Mouse (Mus musculus) intestine, postnatal 0 days (tissue): ENCODE measurements at regions not wholly inside any gene's neighbourhood (a gene's known extent, or its start where the extent isn't known, plus 50 kb on each side); places are given as distances from the start of the nearest gene placed in this dataset.
A peak's percentile ranks its signal among the peaks of the same experiment; 100 is the strongest.

ENCODE experiments used
- ATAC-seq: fragments of 200-750 bp; cut with Nextera tagmentation; 2 replicates; pipeline ENCODE4 v1.8.0; 2017; ENCODE audit warnings: mild to moderate bottlenecking, moderate TSS enrichment, moderate library complexity
- H3K27ac ChIP-seq: fragments of 300-500 bp; sonication (generic); 2 replicates; pipeline ENCODE4 v1.5.1; 2014; ENCODE audit warnings: mild to moderate bottlenecking, low read depth, low read length, moderate library complexity
- H3K27me3 ChIP-seq: fragments of 300-500 bp; sonication (generic); replicated peaks from 2 replicates; pipeline ENCODE4 v1.6.1; 2014; ENCODE audit warnings: low read length, mixed read lengths; ENCODE audit not compliant: control insufficient read depth, insufficient read depth
- H3K36me3 ChIP-seq: fragments of 300-500 bp; sonication (generic); 2 replicates; pipeline ENCODE4 v1.6.1; 2014; ENCODE audit warnings: mild to moderate bottlenecking, moderate library complexity; ENCODE audit not compliant: control insufficient read depth, insufficient read depth
- H3K4me1 ChIP-seq: fragments of 300-500 bp; sonication (generic); replicated peaks from 2 replicates; pipeline ENCODE4 v1.6.1; 2014; ENCODE audit warnings: antibody characterized with exemption, low read length, mixed read lengths; ENCODE audit not compliant: control insufficient read depth, insufficient read depth
- H3K4me2 ChIP-seq: fragments of 300-500 bp; sonication (generic); replicated peaks from 2 replicates; pipeline ENCODE4 v1.6.1; 2014; ENCODE audit warnings: low read depth, mild to moderate bottlenecking, moderate library complexity
- H3K4me3 ChIP-seq: fragments of 300-500 bp; sonication (generic); 2 replicates; pipeline ENCODE4 v1.5.1; 2014; ENCODE audit warnings: low read depth, low read length
- H3K9ac ChIP-seq: fragments of 300-500 bp; sonication (generic); 2 replicates; pipeline ENCODE4 v1.6.1; 2014; ENCODE audit warnings: mild to moderate bottlenecking, low read depth, low read length
- H3K9me3 ChIP-seq: fragments of 300-500 bp; sonication (generic); 2 replicates; pipeline ENCODE4 v1.6.1; 2016; ENCODE audit warnings: mixed run types; ENCODE audit not compliant: control insufficient read depth
- CTCF ChIP-seq: sonication (generic); IDR thresholded peaks from 2 replicates; pipeline ENCODE4 v1.5.1; 2016; ENCODE audit warnings: low read depth, mild to moderate bottlenecking, control low read depth, antibody characterized with exemption, moderate library complexity
- WGBS: fragments of 180-500 bp; shearing (Covaris S2); extraction: QIAGEN DNeasy Blood & Tissue Kit; methylation state at CpG from one replicate; pipeline ENCODE4 v1.1.7; 2014; 5-methylcytosine and 5-hydroxymethylcytosine counted together

GRCm38 (mm10) chr7:121569248-121569647, 137.8 kb downstream of the Usp31 start:
- H3K4me2 ChIP-seq: no peak overlapping the region
- no peak overlapping the region for H3K27ac ChIP-seq
- no peaks in the 10 kb centered on the region for H3K9me3 ChIP-seq
- H3K4me3 ChIP-seq: no peak overlapping the region
- no peak for ATAC-seq
- no peaks in the 10 kb centered on the region for H3K36me3 ChIP-seq
- no peaks in the 10 kb centered on the region for H3K27me3 ChIP-seq
- no peak overlapping the region for H3K9ac ChIP-seq
- 87% methylated on average over 7 of the region's 7 CpGs for WGBS
- H3K4me1 ChIP-seq: no peaks in the 10 kb centered on the region
- TF ChIP-seq CTCF: no peak

DNA sequence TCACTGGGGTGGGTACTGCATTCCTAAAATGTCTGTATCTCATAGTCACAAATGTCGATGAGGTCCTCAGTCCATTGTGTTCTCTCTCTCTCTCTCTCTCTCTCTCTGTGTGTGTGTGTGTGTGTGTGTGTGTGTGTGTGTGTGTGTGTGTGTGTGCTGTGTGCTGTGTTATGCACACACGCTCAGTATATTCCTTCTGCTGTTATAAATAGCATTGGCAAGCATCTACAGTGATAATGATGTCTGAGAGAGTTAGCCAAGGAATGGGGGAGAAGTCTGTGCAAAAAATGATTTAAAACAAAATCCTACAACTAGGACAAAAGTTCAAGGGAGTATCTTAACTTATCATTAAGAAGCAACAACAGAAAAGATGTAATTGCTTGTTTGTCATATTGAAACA, 139.0 kb downstream of the Usp31 start:
- H3K4me2 ChIP-seq: no peak overlapping the region
- no peak for TF ChIP-seq CTCF
- no peaks in the 10 kb centered on the region for H3K27me3 ChIP-seq
- H3K9me3 ChIP-seq: no peaks in the 10 kb centered on the region
- WGBS: 59% methylated on average over 2 of the region's 2 CpGs
- H3K4me1 ChIP-seq: no peaks in the 10 kb centered on the region
- no peak overlapping the region for H3K27ac ChIP-seq
- ATAC-seq: no peak
- no peaks in the 10 kb centered on the region for H3K36me3 ChIP-seq
- H3K9ac ChIP-seq: no peak overlapping the region
- H3K4me3 ChIP-seq: no peak overlapping the region

DNA sequence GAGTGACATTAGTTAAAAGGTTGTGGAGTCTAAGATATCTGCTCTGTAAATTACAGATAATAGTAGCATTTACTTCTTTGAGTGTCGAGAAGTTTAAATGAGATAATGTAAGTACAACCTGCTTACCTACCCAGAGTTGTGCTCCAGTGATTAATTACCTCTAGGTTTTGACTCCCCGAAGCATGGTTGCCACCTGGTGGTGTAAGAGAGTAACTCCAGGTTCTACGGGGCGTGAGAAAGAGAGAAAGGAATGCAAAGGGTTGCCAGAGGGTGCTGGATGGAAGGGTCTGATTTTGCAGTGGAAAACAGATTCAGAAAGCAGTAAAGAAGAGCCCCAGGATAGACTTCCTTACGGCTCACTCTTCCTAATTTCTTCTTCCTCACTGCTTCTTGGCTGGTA, 143.5 kb downstream of the Usp31 start:
- H3K9ac ChIP-seq: no peak overlapping the region
- no peaks in the 10 kb centered on the region for H3K27me3 ChIP-seq
- H3K27ac ChIP-seq: no peak overlapping the region
- no peaks in the 10 kb centered on the region for H3K36me3 ChIP-seq
- WGBS: 33% methylated on average over 5 of the region's 5 CpGs
- H3K4me1 ChIP-seq: no peaks in the 10 kb centered on the region
- peak; percentile 77 for TF ChIP-seq CTCF
- no peaks in the 10 kb centered on the region for H3K9me3 ChIP-seq
- ATAC-seq: no peak
- H3K4me3 ChIP-seq: no peak overlapping the region
- H3K4me2 ChIP-seq: no peak overlapping the region

DNA sequence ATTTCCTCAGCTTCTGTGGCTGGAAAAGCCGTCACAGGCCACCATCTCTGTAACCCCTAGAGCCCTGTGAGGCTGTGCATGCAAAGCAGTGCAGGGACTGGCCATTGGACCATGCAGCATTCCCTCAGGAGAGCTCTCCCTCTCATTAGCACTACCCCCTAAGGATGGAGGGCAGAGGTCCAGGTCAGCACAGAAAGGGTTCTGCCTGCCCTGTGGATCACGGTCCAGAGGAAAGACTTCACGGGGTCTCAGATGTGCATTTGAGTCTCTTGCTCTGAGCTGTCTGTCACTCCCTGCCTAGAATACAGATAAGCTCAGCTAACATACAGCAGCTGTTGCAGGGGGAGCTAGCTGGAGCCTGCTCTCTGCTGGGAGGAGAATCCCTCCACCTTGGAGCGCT, 151.6 kb downstream of the Usp31 start:
- TF ChIP-seq CTCF: no peak
- H3K9me3 ChIP-seq: no peaks in the 10 kb centered on the region
- no peak overlapping the region for H3K9ac ChIP-seq
- no peaks in the 10 kb centered on the region for H3K36me3 ChIP-seq
- H3K4me2 ChIP-seq: no peak overlapping the region
- H3K4me1 ChIP-seq: no peaks in the 10 kb centered on the region
- ATAC-seq: no peak
- no peak overlapping the region for H3K27ac ChIP-seq
- no peak overlapping the region for H3K4me3 ChIP-seq
- 52% methylated on average over 4 of the region's 4 CpGs for WGBS
- H3K27me3 ChIP-seq: no peaks in the 10 kb centered on the region
